Mouse (Mus musculus): ENCODE measurements around the gene Ube2j2. TPM values are rescaled to one million over a fixed set of nuclear protein-coding genes. Genes with fewer than 3 reads are reported as not detected.

Gene Ube2j2
- total RNA-seq, 2 experiments from 2014 or later: 75.2 to 78.9 TPM

Small RNA genes within 50 kb of the gene (microRNA-seq; reads per million reads assigned to microRNA genes)
- 0 reads per million in 2 experiments for gene Gm22991

Other genes with a start within 250 kb of the Ube2j2 start
- 10 to 100 TPM; 22.5 to 26.4 TPM for gene Fndc10, start 249.5 kb upstream of the Ube2j2 start, total RNA-seq (2021)
- 10 to 100 TPM; 65.7 to 79.1 TPM for gene Ssu72, start 239.0 kb upstream of the Ube2j2 start, total RNA-seq (2021)
- 10 to 100 TPM; 41.6 to 45.7 TPM for gene Tmem240, start 209.0 kb upstream of the Ube2j2 start, total RNA-seq (2021)
- 10 to 100 TPM; 52.5 to 59.7 TPM for gene Atad3a, start 182.7 kb upstream of the Ube2j2 start, total RNA-seq (2021)
- 10 to 100 TPM; 13.5 to 16.8 TPM for gene Vwa1, start 169.1 kb upstream of the Ube2j2 start, total RNA-seq (2021)
- gene Tmem88b, start 158.0 kb upstream of the Ube2j2 start, total RNA-seq (2021): 10 to 100 TPM; 18.0 to 18.1 TPM
- under 1 TPM in 1 of 2 experiments, not detected in 1; 0.48 TPM for gene Ankrd65, start 153.4 kb upstream of the Ube2j2 start, total RNA-seq (2021)
- 100 to 1,000 TPM; 105 to 109 TPM for gene Mrpl20, start 141.0 kb upstream of the Ube2j2 start, total RNA-seq (2021)
- 10 to 100 TPM; 77.7 to 89.3 TPM for gene Ccnl2, start 131.3 kb upstream of the Ube2j2 start, total RNA-seq (2021)
- gene Aurkaip1, start 112.6 kb upstream of the Ube2j2 start, total RNA-seq (2021): 10 to 100 TPM; 83.3 to 83.7 TPM
- 10 to 100 TPM; 10.0 to 12.7 TPM for gene Mxra8, start 104.2 kb upstream of the Ube2j2 start, total RNA-seq (2021)
- gene Dvl1, start 96.4 kb upstream of the Ube2j2 start, total RNA-seq (2021): 10 to 100 TPM; 72.9 to 75.8 TPM
- gene Tas1r3, start 80.5 kb upstream of the Ube2j2 start, total RNA-seq (2021): under 1 TPM; 0.25 to 0.29 TPM
- gene Cptp, start 74.4 kb upstream of the Ube2j2 start, total RNA-seq (2021): 10 to 100 TPM; 29.5 to 31.2 TPM
- gene Ints11, start 74.3 kb upstream of the Ube2j2 start, total RNA-seq (2021): 10 to 100 TPM; 29.4 to 33.0 TPM
- 10 to 100 TPM; 61.3 to 65.4 TPM for gene Pusl1, start 52.0 kb upstream of the Ube2j2 start, total RNA-seq (2021)
- gene Acap3, start 52.0 kb upstream of the Ube2j2 start, total RNA-seq (2021): 100 to 1,000 TPM; 143 to 160 TPM
- gene C1qtnf12, start 18.5 kb downstream of the Ube2j2 start, total RNA-seq (2021): 10 to 100 TPM; 15.9 to 21.1 TPM
- 1 to 10 TPM; 9.0 to 9.7 TPM for gene B3galt6, start 48.8 kb downstream of the Ube2j2 start, total RNA-seq (2021)
- 100 to 1,000 TPM; 154 to 157 TPM for gene Sdf4, start 49.0 kb downstream of the Ube2j2 start, total RNA-seq (2021)
- 1 to 10 TPM; 1.0 to 1.1 TPM for gene Tnfrsf4, start 70.0 kb downstream of the Ube2j2 start, total RNA-seq (2021)
- not detected for gene Tnfrsf18, start 82.3 kb downstream of the Ube2j2 start, total RNA-seq (2021)
- gene Ttll10, start 115.6 kb downstream of the Ube2j2 start, total RNA-seq (2021): under 1 TPM in 1 of 2 experiments, not detected in 1; 0.14 TPM
- 10 to 100 TPM; 23.8 to 26.6 TPM for gene 9430015G10Rik, start 166.2 kb downstream of the Ube2j2 start, total RNA-seq (2021)
- under 1 TPM; 0.55 to 0.65 TPM for gene Rnf223, start 186.7 kb downstream of the Ube2j2 start, total RNA-seq (2021)

Measured in layer of hippocampus, postnatal 14 days (tissue).